Mouse (Mus musculus) cerebellum, postnatal 25 days (tissue): ENCODE results near the gene Olfr312.
A peak's percentile ranks its signal among the peaks of the same experiment; 100 is the strongest.
"Not testable (repeated sequence)": the region's sequence is repeated elsewhere in the genome, so short reads cannot be mapped to it uniquely, and the experiment has no call there.

Experiments
- DNase-seq, 2 experiments: peaks; one replicate each; pipeline ENCODE4 v3.0.0; 2021; ENCODE audit warnings: mixed read lengths in 2 of 2

The Olfr312 gene

DNA sequence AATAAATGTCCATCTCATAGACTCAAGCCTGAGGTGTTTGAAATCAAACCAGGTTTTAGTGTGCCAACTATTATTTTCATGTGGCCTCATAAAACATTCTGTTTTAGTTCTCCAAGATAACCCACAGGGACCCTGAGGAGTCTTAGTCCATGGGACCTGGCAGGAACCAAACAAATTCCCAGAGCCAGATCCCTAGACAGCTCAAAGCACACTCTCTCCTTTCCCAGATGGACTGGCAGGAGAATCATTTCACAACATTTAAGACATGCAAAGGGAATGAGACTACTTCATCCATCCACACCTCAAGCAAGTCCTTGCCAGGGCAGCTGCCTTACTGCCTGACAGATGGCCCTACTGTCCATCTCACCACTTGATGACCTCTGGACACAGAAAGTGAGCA lies at the start of gene Olfr312:
Gene Olfr312 (plus strand): TSS at position 301 of the 400 bp plus-strand sequence.
- DNase-seq, result not testable (repeated sequence)

- no peak for DNase-seq
Observed at GRCm38 (mm10) chr11:58782480-58783089, 46.5 kb upstream of the Olfr312 start, which contains the start of gene Olfr314. TSS of gene Olfr314 (plus strand) at chr11:58782952.

- DNase-seq, result no peak
Observed at GRCm38 (mm10) chr11:58784182-58784581, 44.9 kb upstream of the Olfr312 start.

DNA sequence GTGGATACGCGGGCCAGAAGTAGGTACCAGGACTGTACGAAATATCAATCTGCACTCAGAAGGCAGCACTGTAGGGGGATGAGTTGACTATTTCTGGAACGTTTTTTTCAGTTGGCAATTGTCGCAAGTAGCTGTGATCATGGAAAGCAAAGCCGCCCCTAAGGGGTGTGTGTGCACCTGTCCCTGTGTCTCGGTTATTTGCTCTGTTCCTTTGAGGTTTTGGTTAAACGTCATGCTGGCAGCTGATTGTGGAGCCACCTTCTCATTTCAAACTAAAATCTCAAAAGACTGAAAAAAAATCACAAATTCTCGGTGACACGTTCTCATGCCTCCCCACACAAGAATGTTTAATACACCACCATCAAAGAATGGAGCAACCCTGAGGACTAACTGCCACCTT lies 41.4 kb upstream of the Olfr312 start:
- DNase-seq, result no peak

- no peak for DNase-seq
Observed at GRCm38 (mm10) chr11:58788346-58788745, 40.7 kb upstream of the Olfr312 start.

GRCm38 (mm10) chr11:58789532-58789931 lies 39.5 kb upstream of the Olfr312 start:
- no peak for DNase-seq

DNA sequence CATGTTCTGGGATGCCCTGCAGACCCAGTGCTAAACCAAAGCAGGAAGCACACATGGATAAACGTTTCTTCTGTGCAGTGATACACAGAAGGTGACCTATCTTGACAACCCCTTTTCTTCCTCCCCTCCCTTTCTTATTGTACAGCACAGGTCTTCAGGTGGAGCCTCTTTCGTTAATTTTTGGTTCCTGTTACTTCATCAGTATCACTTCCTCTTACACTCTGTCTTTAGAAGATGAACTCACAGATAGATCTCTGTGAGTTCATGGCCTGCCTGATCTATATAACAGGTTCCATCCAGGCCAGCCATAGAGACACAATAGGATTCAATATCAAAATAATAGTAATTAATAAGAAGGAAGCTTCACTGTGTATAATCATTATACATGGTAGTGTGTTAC lies 39.0 kb upstream of the Olfr312 start:
- no peak for DNase-seq

- DNase-seq, result no peak
Observed at GRCm38 (mm10) chr11:58790646-58791045, 38.4 kb upstream of the Olfr312 start.

DNA sequence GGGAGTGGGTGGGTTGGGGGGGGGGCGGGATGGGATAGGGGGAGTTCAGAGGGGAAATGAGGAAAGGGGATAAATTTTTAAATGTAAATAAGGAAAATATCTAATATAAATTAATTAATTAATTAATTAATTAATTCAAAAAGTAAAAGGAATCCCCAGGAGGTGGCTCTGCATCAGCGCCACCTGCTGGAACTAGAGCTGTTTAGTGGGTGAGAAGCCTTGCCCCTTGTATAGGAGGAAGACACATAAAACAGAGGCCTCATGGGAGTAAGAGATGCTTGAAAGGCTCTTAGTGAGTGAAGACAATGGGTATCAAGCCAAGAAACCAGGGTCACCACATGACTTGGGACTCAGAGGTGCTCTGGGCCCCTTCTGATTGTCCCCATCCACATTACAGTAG lies 33.2 kb upstream of the Olfr312 start:
- DNase-seq, result no peak

- DNase-seq, result peak; percentile 7 to 8
Observed at GRCm38 (mm10) chr11:58796850-58797249, 32.2 kb upstream of the Olfr312 start.

GRCm38 (mm10) chr11:58799747-58800146 lies 29.3 kb upstream of the Olfr312 start:
- no peak for DNase-seq

DNA sequence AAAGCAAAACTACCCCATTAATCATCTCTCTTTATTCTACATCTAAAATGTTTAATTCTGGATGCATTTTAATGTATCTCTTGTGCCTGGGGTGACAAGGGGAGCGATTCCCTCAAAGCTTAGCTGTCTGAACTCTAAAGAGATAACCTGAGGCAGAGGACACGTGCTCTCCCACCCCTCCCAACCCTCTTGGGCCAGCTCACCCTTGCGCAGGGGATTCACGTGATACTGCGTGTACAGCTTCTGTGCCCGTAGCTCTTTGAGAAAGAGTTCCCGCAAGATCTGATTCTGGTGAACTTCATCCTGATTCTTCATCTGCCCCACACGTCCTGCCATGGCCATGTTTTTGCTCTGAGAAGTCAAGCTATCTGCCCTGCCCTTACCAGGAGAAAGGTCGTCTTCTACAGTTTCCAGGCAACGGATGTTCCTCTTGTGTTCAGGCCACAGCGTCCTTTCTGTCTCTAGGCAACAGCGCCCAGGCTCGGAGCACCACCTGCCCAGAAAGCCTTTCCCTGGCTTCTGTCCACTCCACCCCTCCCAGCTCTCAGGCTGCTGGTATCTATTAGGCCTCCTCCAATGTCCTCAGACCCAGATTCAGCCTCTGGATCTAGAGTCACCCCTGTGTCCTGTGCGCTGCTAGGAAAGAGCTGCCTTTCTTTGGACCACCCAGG lies 27.3 kb upstream of the Olfr312 start, which contains the start of gene Fam183b:
Gene Fam183b (minus strand): TSS at position 403 of the 671 bp plus-strand sequence.
- peak; percentile 46 to 60 for DNase-seq

DNA sequence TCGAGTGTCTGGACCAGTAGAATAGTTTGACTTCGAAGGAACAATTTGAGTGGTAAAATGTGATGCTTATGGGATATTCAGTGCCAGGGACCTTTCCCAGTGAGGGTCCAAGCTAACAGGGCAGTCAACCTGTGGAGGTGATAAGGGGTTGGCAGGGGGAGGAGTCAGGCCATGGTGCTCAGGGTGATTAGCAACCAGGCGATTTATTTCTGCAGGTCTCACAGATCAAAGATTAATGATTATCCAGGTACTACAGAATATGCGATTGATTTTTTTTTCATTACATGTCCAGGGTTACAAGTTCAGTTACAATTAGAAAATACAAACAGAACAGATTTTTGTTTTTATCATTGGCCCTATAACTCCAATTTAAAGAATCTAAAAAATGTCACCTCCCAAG lies 25.2 kb upstream of the Olfr312 start:
- no peak for DNase-seq

DNA sequence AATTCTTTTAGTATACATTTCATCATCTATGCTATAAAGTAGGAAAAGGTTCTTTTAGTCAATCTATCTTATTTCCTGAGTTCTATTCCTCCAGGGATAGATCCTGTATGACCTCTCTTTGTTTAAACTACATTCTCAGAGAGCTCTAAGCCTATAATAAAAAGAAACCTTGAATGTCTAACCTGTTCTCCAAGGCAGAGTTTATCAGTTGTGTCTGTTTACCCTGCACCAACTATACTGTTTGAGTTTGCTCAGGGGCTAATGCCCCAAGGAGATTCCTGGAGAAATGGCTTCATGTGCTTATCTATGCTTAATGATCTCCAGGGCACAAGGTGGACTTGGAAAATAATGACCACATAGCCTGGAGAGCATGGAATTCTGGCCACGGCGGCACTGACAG lies 24.6 kb upstream of the Olfr312 start:
- DNase-seq, result no peak

DNA sequence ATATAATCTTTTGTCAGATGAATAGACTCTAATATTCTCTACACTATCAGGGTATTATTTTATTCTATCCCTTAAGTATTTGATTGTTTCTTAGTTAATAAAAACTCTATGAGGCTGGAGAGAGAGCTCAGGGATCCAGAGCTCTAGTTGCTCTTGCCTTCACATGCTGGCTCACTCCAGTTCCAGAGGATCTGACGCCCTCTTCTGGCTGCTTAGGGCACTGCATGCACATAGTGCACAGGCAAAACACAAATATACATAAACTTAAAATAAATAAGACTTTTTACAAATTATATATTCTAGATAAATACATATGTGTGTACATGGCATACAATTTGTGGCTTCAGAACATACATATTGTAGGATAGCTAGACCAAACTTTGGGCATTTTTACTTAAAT lies 17.0 kb upstream of the Olfr312 start:
- no peak for DNase-seq

DNA sequence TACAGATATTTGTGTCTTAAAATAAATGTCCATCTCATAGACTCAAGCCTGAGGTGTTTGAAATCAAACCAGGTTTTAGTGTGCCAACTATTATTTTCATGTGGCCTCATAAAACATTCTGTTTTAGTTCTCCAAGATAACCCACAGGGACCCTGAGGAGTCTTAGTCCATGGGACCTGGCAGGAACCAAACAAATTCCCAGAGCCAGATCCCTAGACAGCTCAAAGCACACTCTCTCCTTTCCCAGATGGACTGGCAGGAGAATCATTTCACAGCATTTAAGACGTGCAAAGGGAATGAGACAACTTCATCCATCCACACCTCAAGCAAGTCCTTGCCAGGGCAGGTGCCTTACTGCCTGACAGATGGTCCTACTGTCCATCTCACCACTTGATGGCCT lies 14.3 kb upstream of the Olfr312 start, which contains the start of gene Olfr313:
Gene Olfr313 (plus strand): TSS at position 301 of the 400 bp plus-strand sequence.
- not testable (repeated sequence) for DNase-seq

DNA sequence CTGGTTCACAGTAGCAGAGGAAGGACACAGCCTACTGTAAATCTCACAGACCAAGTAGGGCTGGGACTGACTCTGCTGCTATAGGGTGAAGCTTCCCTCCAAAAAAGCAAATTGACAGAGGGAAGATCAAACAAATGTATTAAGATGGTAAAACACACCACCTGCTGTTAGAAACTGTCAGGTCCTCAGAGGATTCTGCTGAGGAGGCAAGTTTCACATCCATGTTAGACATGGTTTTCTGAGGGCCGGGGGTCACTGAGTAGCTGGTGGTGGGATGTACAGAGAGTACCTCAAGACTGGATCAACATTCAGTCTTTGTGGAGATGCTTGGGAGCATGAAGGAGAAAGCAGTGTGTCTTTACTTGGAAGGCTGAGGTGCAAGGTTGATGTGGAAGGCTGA lies 13.4 kb upstream of the Olfr312 start:
- DNase-seq, result no peak

- DNase-seq, result no peak
Observed at GRCm38 (mm10) chr11:58829764-58830163, 727 bp downstream of the Olfr312 start.

DNA sequence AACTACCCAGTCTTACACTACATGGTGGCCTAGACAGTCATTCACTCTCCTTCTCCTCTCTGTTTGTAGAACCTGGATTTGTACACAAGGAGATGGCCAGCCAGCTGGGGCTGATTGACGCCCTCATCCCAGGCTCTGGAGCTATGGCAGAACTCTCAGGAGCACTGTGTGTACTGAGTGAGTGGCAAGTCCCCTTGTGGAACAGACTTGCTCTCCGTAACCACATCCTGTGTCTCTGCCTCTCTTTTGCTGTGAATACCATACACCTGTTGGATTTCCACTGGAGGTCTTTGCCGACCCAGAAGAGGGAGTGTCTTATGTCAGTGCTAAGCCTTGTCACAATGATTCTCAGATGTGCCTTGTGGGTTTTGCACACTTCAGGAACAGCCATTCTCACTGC lies 3.5 kb downstream of the Olfr312 start:
- not testable (repeated sequence) for DNase-seq

- DNase-seq, result not testable (repeated sequence)
Observed at GRCm38 (mm10) chr11:58838951-58839350, 9.9 kb downstream of the Olfr312 start, which contains the start of gene Olfr311. TSS of gene Olfr311 (plus strand) at chr11:58839251.

- peak; percentile 84 to 88 for DNase-seq
Observed at GRCm38 (mm10) chr11:58846919-58847461, 18.0 kb downstream of the Olfr312 start, which contains the start of gene Gm12258. TSS of gene Gm12258 (plus strand) at chr11:58847158.

DNA sequence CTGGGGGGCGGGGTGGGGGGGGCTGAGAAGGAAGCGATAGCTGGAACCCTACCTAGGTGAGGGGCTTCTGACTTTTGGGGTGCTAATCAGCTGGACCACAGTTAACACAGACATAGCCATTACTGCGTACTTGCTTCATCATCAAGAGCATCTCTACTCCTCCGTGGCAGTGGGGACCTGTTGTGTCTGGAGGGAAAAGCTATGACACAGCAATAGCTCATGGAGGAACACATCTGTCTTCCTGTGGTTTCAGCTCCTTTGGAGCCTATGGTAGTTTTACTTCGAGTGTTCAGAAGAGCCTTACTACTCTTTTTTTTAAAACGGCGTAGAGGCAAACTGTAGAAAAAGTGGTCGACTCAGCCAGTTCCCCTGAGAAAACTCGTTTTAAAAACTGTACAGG lies 18.6 kb downstream of the Olfr312 start:
- no peak for DNase-seq

DNA sequence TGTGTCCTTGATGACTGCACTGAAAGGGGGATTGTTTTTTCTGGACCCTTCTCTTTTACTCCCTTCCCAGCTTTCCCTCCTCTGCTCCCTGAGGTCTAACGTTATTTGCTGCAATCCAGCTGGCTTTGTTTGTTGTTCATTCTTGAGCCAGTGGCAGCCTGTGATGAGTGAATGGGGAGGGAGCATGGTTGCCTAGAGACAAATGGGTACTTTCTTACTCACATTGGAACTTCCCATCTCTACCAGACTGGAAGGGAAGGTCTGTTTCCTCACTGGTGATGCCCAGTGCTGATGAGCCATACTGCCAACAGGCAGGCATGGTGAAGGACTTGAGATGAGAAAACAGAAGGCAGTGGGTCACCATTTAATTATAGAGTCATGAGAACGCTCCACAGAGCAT lies 20.7 kb downstream of the Olfr312 start:
- no peak for DNase-seq

DNA sequence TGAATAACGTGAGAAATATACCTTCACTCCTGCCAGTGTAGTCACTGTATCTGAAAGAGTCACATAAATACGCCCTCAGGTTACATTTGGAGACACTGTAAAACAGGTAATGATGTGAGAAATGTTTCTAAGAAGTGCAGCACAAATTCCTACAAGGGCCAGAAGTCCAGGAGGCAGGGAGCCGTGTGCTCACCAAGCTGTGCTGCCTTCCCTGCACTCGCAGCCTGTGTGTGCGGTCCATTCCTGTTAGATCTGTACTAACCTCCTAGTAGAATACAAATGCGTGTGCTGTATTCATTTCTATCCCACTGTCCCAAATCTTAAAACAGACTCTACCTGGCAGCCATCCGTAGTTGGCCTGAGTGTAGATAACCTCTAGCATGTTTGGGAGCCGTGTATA lies 31.7 kb downstream of the Olfr312 start:
- no peak for DNase-seq
